Mouse (Mus musculus) kidney, adult 2 months (tissue): ENCODE results near the gene Morc2a.

Experiments used
- CTCF ChIP-seq: fragments of 200-500 bp; conservative IDR thresholded peaks from 2 replicates; pipeline ENCODE4 v1.5.1; 2011; ENCODE audit warnings: low read depth, mild to moderate bottlenecking, control low read depth, low read length, moderate library complexity, mixed read lengths; ENCODE audit not compliant: insufficient read depth, insufficient read length
- POLR2A ChIP-seq: fragments of 200-500 bp; IDR thresholded peaks from one replicate; pipeline ENCODE4 v1.6.1; 2011; ENCODE audit warnings: low read depth, low read length, control low read depth

- TF ChIP-seq CTCF (no peak), POLR2A (no peak)
Observed at GRCm38 (mm10) chr11:3683696-3684095, 34.7 kb downstream of the Morc2a start.
